Mouse (Mus musculus) heart, postnatal 0 days (tissue): ENCODE results near the gene Oas1h.

Experiments used
- CTCF ChIP-seq: IDR thresholded peaks from 2 replicates; pipeline ENCODE4 v1.5.1; 2016; ENCODE audit warnings: antibody characterized with exemption, control low read depth, low read depth
- EP300 ChIP-seq: IDR thresholded peaks from 2 replicates; pipeline ENCODE4 v1.6.1; 2016; ENCODE audit warnings: antibody characterized with exemption, low read depth

GRCm38 (mm10) chr5:120833335-120834280 is 27.6 kb upstream of the Oas1h start:
- TF ChIP-seq CTCF: no peak
- no peak for TF ChIP-seq EP300
